Mouse (Mus musculus): ENCODE results near the gene Ppm1l. TPM values are rescaled to one million over a fixed set of nuclear protein-coding genes. Genes with fewer than 3 reads are reported as not detected.

Gene Ppm1l
- total and polyA plus RNA-seq, 2 experiments from 2014 or later = 20.1 to 31.8 TPM

DNA sequence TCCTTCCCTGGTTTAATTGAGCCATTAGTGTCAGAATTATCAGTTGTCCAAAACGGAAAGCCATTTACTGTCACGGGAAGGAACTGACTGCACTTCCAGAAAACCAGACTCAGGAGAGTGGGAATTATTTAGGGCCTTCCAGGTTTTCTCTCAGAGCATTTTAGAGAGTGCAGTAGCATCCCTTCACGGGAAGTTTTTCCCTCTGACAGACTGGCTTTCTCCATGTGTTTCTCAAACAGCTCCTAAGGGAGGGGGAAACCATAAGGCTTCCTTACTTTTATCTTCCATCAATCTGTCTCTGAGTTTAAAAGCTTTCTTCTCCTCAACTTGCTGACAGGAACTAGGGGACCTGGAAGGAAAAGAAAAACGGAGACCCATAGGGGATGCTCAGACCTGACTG is 185.9 kb downstream of the Ppm1l start:
- DNase-seq (ENCODE audit: low spot score) (no peak), ATAC-seq (ENCODE audit: low FRiP score) (no peak)
- Histone ChIP-seq H3K27me3 (ENCODE audit: insufficient read depth, low read length) (no peaks in the 10 kb centered on the region), H3K9me3 (ENCODE audit: low read length) (no peaks in the 10 kb centered on the region), H3K27ac (ENCODE audit: low read depth, low read length) (no peak overlapping the region), H3K4me3 (ENCODE audit: low read depth, low read length) (no peak overlapping the region), H3K9ac (replicated peaks; ENCODE audit: low read length, poor library complexity, severe bottlenecking) (no peak overlapping the region), H3K4me1 (ENCODE audit: insufficient read depth, low read length) (peaks cover 2% of the 10 kb centered on the region; the same call in 1 of the 2 replicates), H3K4me2 (ENCODE audit: low read depth, low read length, poor library complexity, severe bottlenecking) (no peak overlapping the region), H3K36me3 (ENCODE audit: insufficient read depth, low read length) (no peaks in the 10 kb centered on the region)
- no peak for TF ChIP-seq CTCF (IDR thresholded peaks at IDR 0.05)
- 37% methylated on average over 4 of the region's 4 CpGs for WGBS

DNA sequence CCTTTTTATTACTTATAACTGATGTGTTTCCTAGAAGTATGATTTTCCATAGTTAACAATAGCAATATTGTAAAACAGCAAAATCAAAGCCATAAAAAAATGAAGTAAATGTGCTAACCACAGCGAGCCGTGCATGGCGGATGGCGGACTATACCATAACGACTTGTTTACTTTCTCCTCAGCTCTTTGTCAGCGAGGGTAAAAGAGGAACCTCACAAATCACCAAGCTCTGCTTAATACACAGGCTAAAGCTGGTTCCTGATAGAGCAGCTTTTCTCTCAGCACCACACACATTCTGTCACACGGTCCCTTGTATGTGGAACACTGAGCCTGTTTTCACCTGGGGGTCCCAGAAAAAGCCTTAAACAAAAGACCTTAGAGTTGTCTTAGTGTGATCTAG is 188.4 kb downstream of the Ppm1l start:
- Histone ChIP-seq H3K4me3 (ENCODE audit: low read depth, low read length) (no peak overlapping the region), H3K27ac (ENCODE audit: low read depth, low read length) (no peak overlapping the region), H3K27me3 (ENCODE audit: insufficient read depth, low read length) (no peaks in the 10 kb centered on the region), H3K9ac (replicated peaks; ENCODE audit: low read length, poor library complexity, severe bottlenecking) (no peak overlapping the region), H3K4me1 (ENCODE audit: insufficient read depth, low read length) (peaks cover 2% of the 10 kb centered on the region; the same call in 1 of the 2 replicates), H3K9me3 (ENCODE audit: low read length) (no peaks in the 10 kb centered on the region), H3K36me3 (ENCODE audit: insufficient read depth, low read length) (no peaks in the 10 kb centered on the region), H3K4me2 (ENCODE audit: low read depth, low read length, poor library complexity, severe bottlenecking) (no peak overlapping the region)
- TF ChIP-seq CTCF (IDR thresholded peaks at IDR 0.05) = no peak
- ATAC-seq (ENCODE audit: low FRiP score) (no peak), DNase-seq (ENCODE audit: low spot score) (no peak)
- 88% methylated on average over 7 of the region's 7 CpGs for WGBS

DNA sequence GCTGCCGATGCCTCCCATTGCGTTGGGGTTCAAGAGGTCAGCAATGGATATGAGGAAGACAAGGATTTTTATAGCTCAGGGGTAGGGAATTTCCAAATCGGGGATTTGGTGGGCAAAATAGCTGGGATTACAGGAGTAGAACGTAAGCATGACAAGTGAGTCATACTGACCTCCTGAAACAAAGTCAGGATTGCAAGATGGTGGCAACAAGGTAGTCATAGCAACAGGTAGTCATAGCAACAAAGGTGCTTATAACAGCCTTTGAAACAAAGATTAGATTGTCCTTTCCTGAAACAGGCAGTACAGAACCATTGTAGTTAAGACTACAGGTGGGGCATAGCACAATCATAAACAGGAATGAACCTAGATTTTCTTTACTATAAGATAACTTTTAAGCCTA is 189.7 kb downstream of the Ppm1l start:
- Histone ChIP-seq H3K4me3 (ENCODE audit: low read depth, low read length) (no peak overlapping the region), H3K36me3 (ENCODE audit: insufficient read depth, low read length) (no peaks in the 10 kb centered on the region), H3K27ac (ENCODE audit: low read depth, low read length) (no peak overlapping the region), H3K27me3 (ENCODE audit: insufficient read depth, low read length) (no peaks in the 10 kb centered on the region), H3K9me3 (ENCODE audit: low read length) (no peaks in the 10 kb centered on the region), H3K4me1 (ENCODE audit: insufficient read depth, low read length) (peaks cover 2% of the 10 kb centered on the region; the same call in 1 of the 2 replicates), H3K9ac (replicated peaks; ENCODE audit: low read length, poor library complexity, severe bottlenecking) (no peak overlapping the region), H3K4me2 (ENCODE audit: low read depth, low read length, poor library complexity, severe bottlenecking) (no peak overlapping the region)
- ATAC-seq (ENCODE audit: low FRiP score) (no peak), DNase-seq (ENCODE audit: low spot score) (no peak)
- no peak for TF ChIP-seq CTCF (IDR thresholded peaks at IDR 0.05)
- WGBS = 75% methylated on average over 4 of the region's 4 CpGs

DNA sequence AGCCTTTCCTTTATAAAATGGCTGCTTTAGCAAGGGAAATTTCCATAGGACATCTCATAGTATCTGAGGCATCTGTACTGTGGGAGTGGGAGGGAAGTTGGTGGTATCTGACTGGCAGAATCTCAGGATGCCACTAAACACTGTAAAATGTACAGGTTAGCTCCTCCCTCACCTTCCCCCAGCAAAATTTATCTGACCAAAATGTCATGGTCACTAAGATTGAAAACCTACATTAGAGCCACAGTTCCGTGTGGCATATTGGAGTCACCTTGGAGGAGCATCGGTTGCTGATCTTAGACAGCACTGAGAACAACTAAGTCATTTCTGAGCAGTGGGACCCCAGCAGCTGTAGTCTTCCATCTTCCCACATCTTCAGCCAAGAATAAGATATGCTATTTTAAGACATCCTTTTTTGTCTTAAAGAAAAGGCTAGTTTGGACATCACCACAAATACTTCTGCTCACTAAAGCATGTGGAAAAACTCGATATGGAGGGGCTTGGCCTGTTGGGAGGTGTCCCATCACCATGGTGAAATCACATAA is 192.8 kb downstream of the Ppm1l start:
- ATAC-seq (ENCODE audit: low FRiP score) = no peak

GRCm38 (mm10) chr3:69511881-69512280 is 195.2 kb downstream of the Ppm1l start:
- Histone ChIP-seq H3K9me3 (ENCODE audit: low read length) (no peaks in the 10 kb centered on the region), H3K27ac (ENCODE audit: low read depth, low read length) (no peak overlapping the region), H3K36me3 (ENCODE audit: insufficient read depth, low read length) (no peaks in the 10 kb centered on the region), H3K27me3 (ENCODE audit: insufficient read depth, low read length) (no peaks in the 10 kb centered on the region), H3K9ac (replicated peaks; ENCODE audit: low read length, poor library complexity, severe bottlenecking) (no peak overlapping the region), H3K4me1 (ENCODE audit: insufficient read depth, low read length) (no peaks in the 10 kb centered on the region), H3K4me2 (ENCODE audit: low read depth, low read length, poor library complexity, severe bottlenecking) (no peak overlapping the region), H3K4me3 (ENCODE audit: low read depth, low read length) (no peak overlapping the region)
- ATAC-seq (ENCODE audit: low FRiP score) (no peak), DNase-seq (ENCODE audit: low spot score) (no peak)
- no peak for TF ChIP-seq CTCF (IDR thresholded peaks at IDR 0.05)
- whole genome bisulfite sequencing = 53% methylated on average over 7 of the region's 7 CpGs

More for the DNA sequence above, 192.8 kb downstream of the Ppm1l start:
- Histone ChIP-seq H3K4me2 (ENCODE audit: low read depth, low read length, poor library complexity, severe bottlenecking) (no peak overlapping the region), H3K9ac (replicated peaks; ENCODE audit: low read length, poor library complexity, severe bottlenecking) (no peak overlapping the region), H3K4me1 (ENCODE audit: insufficient read depth, low read length) (no peaks in the 10 kb centered on the region), H3K9me3 (ENCODE audit: low read length) (no peaks in the 10 kb centered on the region), H3K27ac (ENCODE audit: low read depth, low read length) (no peak overlapping the region), H3K4me3 (ENCODE audit: low read depth, low read length) (no peak overlapping the region), H3K36me3 (ENCODE audit: insufficient read depth, low read length) (no peaks in the 10 kb centered on the region), H3K27me3 (ENCODE audit: insufficient read depth, low read length) (no peaks in the 10 kb centered on the region)
- no peak for TF ChIP-seq CTCF (IDR thresholded peaks at IDR 0.05)
- no peak for DNase-seq (ENCODE audit: low spot score)
- 86% methylated on average over 3 of the region's 3 CpGs for WGBS

DNA sequence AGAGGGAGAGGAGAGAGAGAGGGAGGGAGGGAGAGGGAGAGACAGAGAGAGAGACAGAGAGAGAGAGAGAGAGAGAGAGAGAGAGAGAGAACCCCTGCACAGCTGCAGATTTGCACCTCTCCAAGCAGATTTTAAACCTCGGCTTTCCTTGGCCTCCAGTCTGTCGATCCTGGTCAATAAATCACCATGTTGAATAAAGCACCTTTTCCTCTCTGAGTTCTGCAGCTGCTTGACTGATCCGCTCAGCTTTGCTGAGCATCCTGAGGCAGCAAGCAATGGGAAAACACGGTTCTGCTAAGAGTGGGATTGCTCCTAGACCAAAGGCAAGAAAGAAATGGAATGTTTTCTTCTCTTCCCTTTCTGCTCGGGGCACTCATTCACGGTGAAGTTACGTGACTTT is 195.7 kb downstream of the Ppm1l start:
- no peaks in the 10 kb centered on the region for H3K9me3 ChIP-seq (ENCODE audit: low read length)
- no peak overlapping the region for H3K4me3 ChIP-seq (ENCODE audit: low read depth, low read length)
- H3K27me3 ChIP-seq (ENCODE audit: insufficient read depth, low read length) = no peaks in the 10 kb centered on the region
- peak overlapping the region; percentile 18; the same call in 1 of the 2 replicates for H3K27ac ChIP-seq (ENCODE audit: low read depth, low read length)
- TF ChIP-seq CTCF (IDR thresholded peaks at IDR 0.05) = no peak
- ATAC-seq (ENCODE audit: low FRiP score) (no peak), DNase-seq (ENCODE audit: low spot score) (no peak)
- WGBS = 57% methylated on average over 7 of the region's 7 CpGs
- H3K4me1 ChIP-seq (ENCODE audit: insufficient read depth, low read length) = no peaks in the 10 kb centered on the region
- no peak overlapping the region for H3K4me2 ChIP-seq (ENCODE audit: low read depth, low read length, poor library complexity, severe bottlenecking)
- no peak overlapping the region for H3K9ac ChIP-seq (replicated peaks; ENCODE audit: low read length, poor library complexity, severe bottlenecking)
- no peaks in the 10 kb centered on the region for H3K36me3 ChIP-seq (ENCODE audit: insufficient read depth, low read length)
